ENCODE assay signal across 8 mouse cellular contexts in genomic region chr5:66338583-66338982, GRCm38 (mm10).
A peak's percentile ranks its signal among the peaks of the same experiment; 100 is the strongest.
DNase-seq lines count a peak whose midpoint lies in the region; ATAC-seq lines count a peak whose summit lies in the region.

No protein-coding gene starts in this region.

- no peak overlapping the region for H3K4me2 ChIP-seq in hindbrain, embryonic 12.5 days (replicated peaks)

- H3K27me3 ChIP-seq in hindbrain, embryonic 10.5 days (ENCODE audit: insufficient read depth, poor library complexity, severe bottlenecking): peaks cover 33% of the 10 kb centered on the region; the same call in 1 of the 2 replicates
- H3K27me3 ChIP-seq in hindbrain, embryonic 12.5 days: no peaks in the 10 kb centered on the region

- no peak for ATAC-seq in hindbrain, embryonic 12.5 days (ENCODE audit: low FRiP score)

- H3K9ac ChIP-seq in hindbrain, embryonic 12.5 days: no peak overlapping the region

- H3K4me3 ChIP-seq in hindbrain, embryonic 10.5 days: no peak overlapping the region
- H3K4me3 ChIP-seq in hindbrain, embryonic 12.5 days: no peak overlapping the region

- H3K36me3 ChIP-seq in hindbrain, embryonic 10.5 days: no peaks in the 10 kb centered on the region
- H3K36me3 ChIP-seq in hindbrain, embryonic 12.5 days: no peaks in the 10 kb centered on the region

- peaks cover 41% of the 10 kb centered on the region for H3K4me1 ChIP-seq in hindbrain, embryonic 10.5 days (replicated peaks)
- peaks cover 38% of the 10 kb centered on the region for H3K4me1 ChIP-seq in hindbrain, embryonic 12.5 days

- peak; percentile 34 for DNase-seq in hindbrain, embryonic 10.5 days (ENCODE audit: low spot score)
- peak; percentile 28 for DNase-seq in CD4-positive helper T cell, adult 2 months (ENCODE audit: low read depth, low spot score)
- DNase-seq in R1 (ENCODE audit: low read depth, low spot score): peak; percentile 81
- DNase-seq in heart, postnatal 4 days: peak; percentile 52
- peak; percentile 29 for DNase-seq in retina, postnatal 7 days (ENCODE audit: low read depth, low spot score)
- no peak for DNase-seq in left cerebral cortex, adult 9 months (ENCODE audit: low spot score in 2 of 2)
- no peak for DNase-seq in gastrocnemius, adult 18-20 months (ENCODE audit: low spot score)

- no peaks in the 10 kb centered on the region for H3K9me3 ChIP-seq in hindbrain, embryonic 10.5 days
- H3K9me3 ChIP-seq in hindbrain, embryonic 12.5 days (replicated peaks): no peaks in the 10 kb centered on the region

- H3K27ac ChIP-seq in hindbrain, embryonic 10.5 days: no peak overlapping the region
- no peak overlapping the region for H3K27ac ChIP-seq in hindbrain, embryonic 12.5 days

- 26% methylated on average over 7 of the region's 7 CpGs for WGBS in hindbrain, embryonic 10.5 days
- WGBS in hindbrain, embryonic 12.5 days: 29% methylated on average over 7 of the region's 7 CpGs

Comparison
In these comparisons a context has a peak if more than half of its experiments do, and no peak if none do; other contexts are left out.
1. DNase-seq: peak in hindbrain, embryonic 10.5 days (single experiment), CD4-positive helper T cell, adult 2 months (single experiment), R1 (single experiment), heart, postnatal 4 days (single experiment) and retina, postnatal 7 days (single experiment); none in left cerebral cortex, adult 9 months (0 of 2) and gastrocnemius, adult 18-20 months (single experiment).